Mouse (Mus musculus) MEL (cell line): ENCODE data around the gene Gabrr3.

Source experiments
- CTCF ChIP-seq, 3 experiments: IDR thresholded peaks in 2 of 3; conservative IDR thresholded peaks in 1 of 3; 2 replicates each; pipeline ENCODE4 v1.5.1; 2011 to 2012; ENCODE audit warnings: low read length in 3 of 3, low read depth in 2 of 3, mild to moderate bottlenecking in 2 of 3, improper control_type of control experiment in 1 of 3, inconsistent platforms in 1 of 3, mixed read lengths in 1 of 3, moderate library complexity in 1 of 3; ENCODE audit not compliant: control insufficient read depth in 1 of 3, insufficient read depth in 1 of 3, poor library complexity in 1 of 3, severe bottlenecking in 1 of 3
- EP300 ChIP-seq, 2 experiments: IDR thresholded peaks; 2 replicates each; pipeline ENCODE4 v1.6.1; 2011; ENCODE audit warnings: improper control_type of control experiment in 2 of 2, low read length in 2 of 2, low read depth in 1 of 2, mild to moderate bottlenecking in 1 of 2
- ETS1 ChIP-seq: IDR thresholded peaks from 2 replicates; pipeline ENCODE4 v1.6.1; 2012; ENCODE audit warnings: low read depth, mild to moderate bottlenecking, inconsistent platforms, low read length, improper control_type of control experiment, moderate library complexity
- GABPA ChIP-seq: IDR thresholded peaks from 2 replicates; pipeline ENCODE4 v1.6.1; 2012; ENCODE audit warnings: low read depth, mild to moderate bottlenecking, inconsistent platforms, low read length, improper control_type of control experiment, moderate library complexity
- GATA1 ChIP-seq: IDR thresholded peaks from 2 replicates; pipeline ENCODE4 v1.6.1; 2011; ENCODE audit warnings: low read depth, low read length, improper control_type of control experiment
- JUND ChIP-seq: IDR thresholded peaks from 2 replicates; pipeline ENCODE4 v1.6.1; 2011; ENCODE audit warnings: low read depth, mild to moderate bottlenecking, improper control_type of control experiment, low read length
- MAZ ChIP-seq: IDR thresholded peaks from 2 replicates; pipeline ENCODE4 v1.6.1; 2012; ENCODE audit warnings: low read depth, mild to moderate bottlenecking, inconsistent platforms, low read length, improper control_type of control experiment
- MXI1 ChIP-seq: IDR thresholded peaks from 2 replicates; pipeline ENCODE4 v1.6.1; 2011; ENCODE audit warnings: mild to moderate bottlenecking, low read depth, low read length, improper control_type of control experiment
- MYC ChIP-seq: IDR thresholded peaks from 2 replicates; pipeline ENCODE4 v1.6.1; 2011; ENCODE audit warnings: low read depth, mild to moderate bottlenecking, low read length, improper control_type of control experiment, moderate library complexity
- POLR2A ChIP-seq, 2 experiments: IDR thresholded peaks; 2 replicates each; pipeline ENCODE4 v1.6.1; 2011 to 2012; ENCODE audit warnings: low read length in 2 of 2, mild to moderate bottlenecking in 2 of 2, control low read depth in 1 of 2, improper control_type of control experiment in 1 of 2, low read depth in 1 of 2, moderate library complexity in 1 of 2; ENCODE audit not compliant: control insufficient read depth in 1 of 2, insufficient read depth in 1 of 2, poor library complexity in 1 of 2
- TAL1 ChIP-seq: IDR thresholded peaks from 2 replicates; pipeline ENCODE4 v1.6.1; 2012; ENCODE audit warnings: mild to moderate bottlenecking, inconsistent platforms, low read length, moderate library complexity, mixed read lengths
- TBP ChIP-seq: IDR thresholded peaks from 2 replicates; pipeline ENCODE4 v1.8.0; 2011; ENCODE audit warnings: low read depth, low read length, improper control_type of control experiment
- UBTF ChIP-seq: IDR thresholded peaks from 2 replicates; pipeline ENCODE4 v1.6.1; 2012; ENCODE audit warnings: low read depth, mild to moderate bottlenecking, inconsistent platforms, low read length, improper control_type of control experiment, moderate library complexity, borderline replicate concordance; ENCODE audit not compliant: insufficient read depth
- ZKSCAN1 ChIP-seq: IDR thresholded peaks from 2 replicates; pipeline ENCODE4 v1.6.1; 2012; ENCODE audit warnings: low read depth, mild to moderate bottlenecking, inconsistent platforms, low read length, improper control_type of control experiment, moderate library complexity

- no peak for TF ChIP-seq ZKSCAN1
- no peak for TF ChIP-seq CTCF (IDR thresholded peaks at IDR 0.05 in 2 of 3, conservative IDR thresholded peaks at IDR 0.05 in 1 of 3; ENCODE audit: control insufficient read depth in 1 of 3, insufficient read depth in 1 of 3, low read depth in 2 of 3, low read length in 3 of 3, poor library complexity in 1 of 3, severe bottlenecking in 1 of 3)
- no peak for TF ChIP-seq MYC
- TF ChIP-seq MAZ = no peak
- no peak for TF ChIP-seq UBTF
- no peak for TF ChIP-seq TAL1
- no peak for TF ChIP-seq POLR2A (IDR thresholded peaks at IDR 0.05; ENCODE audit: control insufficient read depth in 1 of 2, insufficient read depth in 1 of 2, low read depth in 1 of 2, low read length in 2 of 2, poor library complexity in 1 of 2)
- TF ChIP-seq EP300 (IDR thresholded peaks at IDR 0.05; ENCODE audit: low read depth in 1 of 2, low read length in 2 of 2) = no peak
- TF ChIP-seq JUND = no peak
- no peak for TF ChIP-seq TBP
- TF ChIP-seq GABPA = no peak
- TF ChIP-seq ETS1 = no peak
- TF ChIP-seq GATA1 = no peak
- TF ChIP-seq MXI1 = no peak
Measured at GRCm38 (mm10) chr16:59433181-59433580, 26.0 kb downstream of the Gabrr3 start.
